Mouse (Mus musculus): ENCODE results near the gene Crip1.

DNA sequence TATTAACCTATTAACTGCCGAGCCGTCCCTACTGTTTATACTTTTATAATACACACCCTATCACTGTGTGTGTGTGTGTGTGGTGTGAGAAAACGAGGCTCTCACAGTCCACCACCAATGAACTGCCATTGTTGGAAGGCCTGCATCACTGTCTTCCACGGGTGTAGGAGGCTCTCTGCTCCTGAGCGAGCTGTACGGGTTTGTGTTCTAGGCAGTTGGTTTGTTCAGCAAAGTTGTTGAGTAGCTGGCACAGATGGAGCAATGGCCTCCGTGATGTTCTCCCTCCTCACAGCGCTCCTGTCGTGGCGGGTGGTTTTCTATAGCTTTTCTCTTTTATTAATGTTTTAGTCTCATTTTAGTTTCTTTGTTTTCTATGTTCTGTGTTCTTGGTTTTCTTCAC lies 36.3 kb upstream of the Crip1 start:
- TF ChIP-seq CTCF (IDR thresholded peaks at IDR 0.05) = no peak
- TF ChIP-seq EP300 (IDR thresholded peaks at IDR 0.05; ENCODE audit: insufficient read depth, low read depth, low read length) = no peak
- no peak for TF ChIP-seq POLR2A (IDR thresholded peaks at IDR 0.05; ENCODE audit: insufficient read depth, low read depth, low read length)

Data from heart, adult 2 months (tissue).